Mouse (Mus musculus) intestine, embryonic 14.5 days (tissue): Measurements from ENCODE around the gene Prr5l. TPM values are rescaled to one million over a fixed set of nuclear protein-coding genes. Genes with fewer than 3 reads are reported as not detected.

Experiments used
- ATAC-seq: fragments of 200-750 bp; cut with Nextera tagmentation; replicated peaks from 2 replicates; pipeline ENCODE4 v1.8.0; 2017; ENCODE audit warnings: low read depth, moderate number of reproducible peaks, moderate TSS enrichment, moderate library complexity; ENCODE audit not compliant: low FRiP score, low TSS enrichment
- DNase-seq: peaks from one replicate; pipeline ENCODE4 v3.0.0-alpha.2; 2018; ENCODE audit warnings: low spot score
- H3K27ac ChIP-seq: fragments of 300-500 bp; sonication (generic); 2 replicates; pipeline ENCODE4 v1.5.1; 2014; ENCODE audit warnings: low read depth, mild to moderate bottlenecking, control low read depth
- H3K27me3 ChIP-seq: fragments of 300-500 bp; sonication (generic); replicated peaks from 2 replicates; pipeline ENCODE4 v1.6.1; 2014; ENCODE audit warnings: low read length, control low read depth; ENCODE audit not compliant: control insufficient read depth, insufficient read depth
- H3K36me3 ChIP-seq: fragments of 300-500 bp; sonication (generic); 2 replicates; pipeline ENCODE4 v1.6.1; 2014; ENCODE audit warnings: low read length, control low read depth; ENCODE audit not compliant: control insufficient read depth, insufficient read depth
- H3K4me1 ChIP-seq: fragments of 300-500 bp; sonication (generic); replicated peaks from 2 replicates; pipeline ENCODE4 v1.6.1; 2014; ENCODE audit warnings: low read length, control low read depth, mixed read lengths; ENCODE audit not compliant: control insufficient read depth, insufficient read depth
- H3K4me2 ChIP-seq: fragments of 300-500 bp; sonication (generic); 2 replicates; pipeline ENCODE4 v1.6.1; 2014; ENCODE audit warnings: low read length
- H3K4me3 ChIP-seq: fragments of 300-500 bp; sonication (generic); 2 replicates; pipeline ENCODE4 v1.5.1; 2014; ENCODE audit warnings: low read depth, low read length, control low read depth, mixed read lengths
- H3K9ac ChIP-seq: fragments of 300-500 bp; sonication (generic); 2 replicates; pipeline ENCODE4 v1.6.1; 2014; ENCODE audit warnings: mild to moderate bottlenecking, low read length
- H3K9me3 ChIP-seq: fragments of 300-500 bp; sonication (generic); 2 replicates; pipeline ENCODE4 v1.6.1; 2016; ENCODE audit warnings: low read length, control low read depth; ENCODE audit not compliant: control insufficient read depth
- WGBS: fragments of 180-500 bp; shearing (Covaris S2); extraction: QIAGEN DNeasy Blood & Tissue Kit; methylation state at CpG from one replicate; pipeline ENCODE4 v1.1.7; 2014; 5-methylcytosine and 5-hydroxymethylcytosine counted together
- polyA plus RNA-seq: library from polyadenylated mRNA; unstranded; fragments of >200 nt; fragmentation: Nextera tagmentation; extraction: Ambion mirVana; gene quantifications from 2 replicates; pipeline ENCODE4 v1.2.1, GENCODE M21; 2014

The Prr5l gene
- polyA plus RNA-seq, 1 experiment from 2014 or later = 11.3 TPM

- no peak overlapping the region for H3K4me3 ChIP-seq
- no peak overlapping the region for H3K9ac ChIP-seq
- H3K4me2 ChIP-seq = no peak overlapping the region
- H3K4me1 ChIP-seq = no peaks in the 10 kb centered on the region
- WGBS = 60% methylated on average over 8 of the region's 8 CpGs
- no peaks in the 10 kb centered on the region for H3K27me3 ChIP-seq
- H3K9me3 ChIP-seq = no peaks in the 10 kb centered on the region
- DNase-seq = no peak
- no peaks in the 10 kb centered on the region for H3K36me3 ChIP-seq
- no peak overlapping the region for H3K27ac ChIP-seq
- ATAC-seq = no peak
Measured at GRCm38 (mm10) chr2:101722370-101723332, 160.2 kb downstream of the Prr5l start.

GRCm38 (mm10) chr2:101721835-101722234, 161.0 kb downstream of the Prr5l start:
- Histone ChIP-seq H3K4me1 (no peaks in the 10 kb centered on the region), H3K27ac (no peak overlapping the region), H3K9ac (no peak overlapping the region), H3K9me3 (no peaks in the 10 kb centered on the region), H3K27me3 (no peaks in the 10 kb centered on the region), H3K4me3 (no peak overlapping the region), H3K4me2 (no peak overlapping the region), H3K36me3 (no peaks in the 10 kb centered on the region)
- no peak for ATAC-seq
- DNase-seq = no peak
- 86% methylated on average over 4 of the region's 4 CpGs for WGBS

GRCm38 (mm10) chr2:101717162-101717561, 165.7 kb downstream of the Prr5l start:
- Histone ChIP-seq H3K9ac (no peak overlapping the region), H3K9me3 (no peaks in the 10 kb centered on the region), H3K27me3 (no peaks in the 10 kb centered on the region), H3K27ac (no peak overlapping the region), H3K4me2 (no peak overlapping the region), H3K4me1 (0 out of 2 replicates have a peak, but pooled peaks cover 7% of the 10 kb centered on the region), H3K4me3 (no peak overlapping the region), H3K36me3 (no peaks in the 10 kb centered on the region)
- DNase-seq (no peak), ATAC-seq (no peak)
- WGBS = 93% methylated on average over 13 of the region's 13 CpGs

- H3K9ac ChIP-seq = no peak overlapping the region
- no peak overlapping the region for H3K4me2 ChIP-seq
- WGBS = 74% methylated on average over 8 of the region's 8 CpGs
- H3K4me1 ChIP-seq = 0 out of 2 replicates have a peak, but pooled peaks cover 7% of the 10 kb centered on the region
- H3K9me3 ChIP-seq = no peaks in the 10 kb centered on the region
- H3K36me3 ChIP-seq = no peaks in the 10 kb centered on the region
- DNase-seq (peak; percentile 60), ATAC-seq (peak; percentile 56)
- no peak overlapping the region for H3K27ac ChIP-seq
- H3K4me3 ChIP-seq = no peak overlapping the region
- H3K27me3 ChIP-seq = no peaks in the 10 kb centered on the region
Measured at GRCm38 (mm10) chr2:101715650-101716323, 167.0 kb downstream of the Prr5l start.

GRCm38 (mm10) chr2:101711608-101712007, 171.2 kb downstream of the Prr5l start:
- Histone ChIP-seq H3K4me2 (no peak overlapping the region), H3K4me1 (0 out of 2 replicates have a peak, but pooled peaks cover 7% of the 10 kb centered on the region), H3K27me3 (no peaks in the 10 kb centered on the region), H3K36me3 (no peaks in the 10 kb centered on the region), H3K9ac (no peak overlapping the region), H3K4me3 (no peak overlapping the region), H3K27ac (no peak overlapping the region), H3K9me3 (no peaks in the 10 kb centered on the region)
- 80% methylated on average over 3 of the region's 3 CpGs for WGBS
- no peak for DNase-seq
- ATAC-seq = no peak

- WGBS = 49% methylated on average over 5 of the region's 5 CpGs
- Histone ChIP-seq H3K36me3 (no peaks in the 10 kb centered on the region), H3K27ac (no peak overlapping the region), H3K9me3 (no peaks in the 10 kb centered on the region), H3K9ac (no peak overlapping the region), H3K4me2 (no peak overlapping the region), H3K4me3 (no peak overlapping the region), H3K4me1 (no peaks in the 10 kb centered on the region), H3K27me3 (no peaks in the 10 kb centered on the region)
- DNase-seq (no peak), ATAC-seq (no peak; the same call in 1 of the 2 replicates)
Measured at GRCm38 (mm10) chr2:101705941-101706485, 176.8 kb downstream of the Prr5l start.

- Histone ChIP-seq H3K9ac (no peak overlapping the region), H3K27me3 (no peaks in the 10 kb centered on the region), H3K4me1 (no peaks in the 10 kb centered on the region), H3K4me2 (no peak overlapping the region), H3K4me3 (no peak overlapping the region), H3K36me3 (peaks cover 38% of the 10 kb centered on the region), H3K9me3 (no peaks in the 10 kb centered on the region), H3K27ac (no peak overlapping the region)
- no peak for DNase-seq
- no peak for ATAC-seq
- WGBS = 85% methylated on average over 4 of the region's 4 CpGs
Measured at GRCm38 (mm10) chr2:101699284-101699683, 183.5 kb downstream of the Prr5l start.

- Histone ChIP-seq H3K4me1 (no peaks in the 10 kb centered on the region), H3K9ac (no peak overlapping the region), H3K4me3 (no peak overlapping the region), H3K27ac (no peak overlapping the region), H3K27me3 (no peaks in the 10 kb centered on the region), H3K4me2 (no peak overlapping the region), H3K9me3 (no peaks in the 10 kb centered on the region), H3K36me3 (peaks cover 63% of the 10 kb centered on the region)
- ATAC-seq (no peak), DNase-seq (no peak)
- 92% methylated on average over 7 of the region's 7 CpGs for WGBS
Measured at GRCm38 (mm10) chr2:101695584-101695983, 187.2 kb downstream of the Prr5l start.
